Mouse (Mus musculus) stomach, embryonic 16.5 days (tissue): Measurements from ENCODE around the gene Lyrm7. TPM values are rescaled to one million over a fixed set of nuclear protein-coding genes. Genes with fewer than 3 reads are reported as not detected.

Source experiments
- ATAC-seq: fragments of 200-750 bp; cut with Nextera tagmentation; 2 replicates; pipeline ENCODE4 v1.8.0; 2017; ENCODE audit warnings: moderate number of reproducible peaks, moderate TSS enrichment; ENCODE audit not compliant: insufficient read depth, low FRiP score
- H3K27ac ChIP-seq: fragments of 300-500 bp; sonication (generic); 2 replicates; pipeline ENCODE4 v1.5.1; 2014; ENCODE audit warnings: low read length
- H3K27me3 ChIP-seq: fragments of 300-500 bp; sonication (generic); 2 replicates; pipeline ENCODE4 v1.6.1; 2014; ENCODE audit warnings: low read length, control low read depth, mixed read lengths; ENCODE audit not compliant: control insufficient read depth, insufficient read depth
- H3K36me3 ChIP-seq: fragments of 300-500 bp; sonication (generic); 2 replicates; pipeline ENCODE4 v1.6.1; 2014; ENCODE audit warnings: low read length; ENCODE audit not compliant: control insufficient read depth, insufficient read depth
- H3K4me1 ChIP-seq: fragments of 300-500 bp; sonication (generic); 2 replicates; pipeline ENCODE4 v1.6.1; 2014; ENCODE audit warnings: low read length, control low read depth, mixed read lengths; ENCODE audit not compliant: control insufficient read depth, insufficient read depth
- H3K4me2 ChIP-seq: fragments of 300-500 bp; sonication (generic); 2 replicates; pipeline ENCODE4 v1.6.1; 2014; ENCODE audit warnings: low read depth, low read length, mixed read lengths
- H3K4me3 ChIP-seq: fragments of 300-500 bp; sonication (generic); replicated peaks from 2 replicates; pipeline ENCODE4 v1.5.1; 2014; ENCODE audit warnings: mild to moderate bottlenecking, low read length
- H3K9ac ChIP-seq: fragments of 300-500 bp; sonication (generic); 2 replicates; pipeline ENCODE4 v1.6.1; 2014; ENCODE audit warnings: low read length
- H3K9me3 ChIP-seq: fragments of 300-500 bp; sonication (generic); replicated peaks from 2 replicates; pipeline ENCODE4 v1.6.1; 2016; ENCODE audit warnings: low read length, control low read depth; ENCODE audit not compliant: control insufficient read depth
- WGBS: fragments of 180-500 bp; shearing (Covaris S2); extraction: QIAGEN DNeasy Blood & Tissue Kit; methylation state at CpG from one replicate; pipeline ENCODE4 v1.1.7; 2014; 5-methylcytosine and 5-hydroxymethylcytosine counted together
- polyA plus RNA-seq: library from polyadenylated mRNA; unstranded; fragments of >200 nt; fragmentation: Nextera tagmentation; extraction: Ambion mirVana; gene quantifications from 2 replicates; pipeline ENCODE4 v1.2.1, GENCODE M21; 2015

Lyrm7 gene
- 10.5 and 10.6 TPM in 2 replicates for polyA plus RNA-seq

GRCm38 (mm10) chr11:54860256-54861038, at the start of gene Lyrm7:
Gene Lyrm7, minus strand, starts transcription at chr11:54860916.
- under 1% methylated on average over 42 of the region's 42 CpGs for WGBS
- H3K9me3 ChIP-seq: no peaks in the 10 kb centered on the region
- H3K4me3 ChIP-seq: peak within 1 kb of the TSS; percentile 84
- H3K27ac ChIP-seq: peak within 1 kb of the TSS; percentile 91
- peak within 1 kb of the TSS; percentile 67 for H3K4me2 ChIP-seq
- peaks cover 4% of the 10 kb centered on the region; the same call in 1 of the 2 replicates for H3K4me1 ChIP-seq
- no peaks in the 10 kb centered on the region for H3K27me3 ChIP-seq
- H3K9ac ChIP-seq: peak within 1 kb of the TSS; percentile 77
- peak; percentile 98 for ATAC-seq
- H3K36me3 ChIP-seq: no peaks in the 10 kb centered on the region

- Histone ChIP-seq H3K27me3 (no peaks in the 10 kb centered on the region), H3K27ac (no peak overlapping the region), H3K9ac (no peak overlapping the region), H3K4me3 (no peak overlapping the region), H3K36me3 (peaks cover 17% of the 10 kb centered on the region), H3K4me2 (no peak overlapping the region), H3K9me3 (no peaks in the 10 kb centered on the region), H3K4me1 (no peaks in the 10 kb centered on the region)
- WGBS: 86% methylated on average over 12 of the region's 12 CpGs
- ATAC-seq: no peak
These were observed 49.5 kb upstream of the Lyrm7 start for GRCm38 (mm10) chr11:54910081-54910665.

GRCm38 (mm10) chr11:54909273-54909672, 48.6 kb upstream of the Lyrm7 start:
- Histone ChIP-seq H3K9me3 (no peaks in the 10 kb centered on the region), H3K4me2 (no peak overlapping the region), H3K4me1 (peaks cover under 1% of the 10 kb centered on the region; the same call in 1 of the 2 replicates), H3K36me3 (peaks cover 12% of the 10 kb centered on the region), H3K9ac (no peak overlapping the region), H3K27ac (no peak overlapping the region), H3K27me3 (no peaks in the 10 kb centered on the region), H3K4me3 (no peak overlapping the region)
- 93% methylated on average over 11 of the region's 11 CpGs for WGBS
- no peak for ATAC-seq

GRCm38 (mm10) chr11:54907259-54907658, 46.5 kb upstream of the Lyrm7 start:
- Histone ChIP-seq H3K9me3 (no peaks in the 10 kb centered on the region), H3K9ac (no peak overlapping the region), H3K4me3 (no peak overlapping the region), H3K27ac (no peak overlapping the region), H3K4me2 (no peak overlapping the region), H3K36me3 (peaks cover 4% of the 10 kb centered on the region; the same call in 1 of the 2 replicates), H3K4me1 (peaks cover 15% of the 10 kb centered on the region; the same call in 1 of the 2 replicates), H3K27me3 (no peaks in the 10 kb centered on the region)
- 87% methylated on average over 5 of the region's 5 CpGs for WGBS
- ATAC-seq: no peak

- H3K4me1 ChIP-seq: peaks cover 15% of the 10 kb centered on the region; the same call in 1 of the 2 replicates
- 67% methylated on average over 4 of the region's 4 CpGs for WGBS
- no peaks in the 10 kb centered on the region for H3K27me3 ChIP-seq
- H3K36me3 ChIP-seq: peaks cover 4% of the 10 kb centered on the region; the same call in 1 of the 2 replicates
- no peak overlapping the region for H3K9ac ChIP-seq
- no peak overlapping the region for H3K4me3 ChIP-seq
- no peak overlapping the region for H3K4me2 ChIP-seq
- no peak overlapping the region for H3K27ac ChIP-seq
- H3K9me3 ChIP-seq: no peaks in the 10 kb centered on the region
- no peak for ATAC-seq
These were observed 45.8 kb upstream of the Lyrm7 start for GRCm38 (mm10) chr11:54906466-54906865.

- H3K4me3 ChIP-seq: no peak overlapping the region
- H3K36me3 ChIP-seq: 0 out of 2 replicates have a peak, but pooled peaks cover under 1% of the 10 kb centered on the region
- peaks cover 15% of the 10 kb centered on the region; the same call in 1 of the 2 replicates for H3K4me1 ChIP-seq
- no peaks in the 10 kb centered on the region for H3K9me3 ChIP-seq
- H3K27ac ChIP-seq: no peak overlapping the region
- ATAC-seq: no peak
- H3K4me2 ChIP-seq: no peak overlapping the region
- 45% methylated on average over 4 of the region's 4 CpGs for WGBS
- no peaks in the 10 kb centered on the region for H3K27me3 ChIP-seq
- H3K9ac ChIP-seq: no peak overlapping the region
These were observed 45.2 kb upstream of the Lyrm7 start for GRCm38 (mm10) chr11:54905931-54906330.

GRCm38 (mm10) chr11:54905086-54905485, 44.4 kb upstream of the Lyrm7 start:
- H3K9me3 ChIP-seq: no peaks in the 10 kb centered on the region
- no peak overlapping the region for H3K4me3 ChIP-seq
- no peaks in the 10 kb centered on the region for H3K36me3 ChIP-seq
- WGBS: 81% methylated on average over 3 of the region's 3 CpGs
- H3K27me3 ChIP-seq: no peaks in the 10 kb centered on the region
- no peak for ATAC-seq
- no peak overlapping the region for H3K9ac ChIP-seq
- peaks cover 15% of the 10 kb centered on the region; the same call in 1 of the 2 replicates for H3K4me1 ChIP-seq
- H3K27ac ChIP-seq: no peak overlapping the region
- H3K4me2 ChIP-seq: no peak overlapping the region

- Histone ChIP-seq H3K4me2 (peak overlapping the region; percentile 87), H3K27me3 (no peaks in the 10 kb centered on the region), H3K4me1 (peaks cover 15% of the 10 kb centered on the region; the same call in 1 of the 2 replicates), H3K9ac (peak overlapping the region; percentile 75), H3K9me3 (no peaks in the 10 kb centered on the region), H3K4me3 (peak overlapping the region; percentile 57; the same call in 1 of the 2 replicates), H3K36me3 (no peaks in the 10 kb centered on the region), H3K27ac (peak overlapping the region; percentile 66; the same call in 1 of the 2 replicates)
- WGBS: 36% methylated on average over 4 of the region's 4 CpGs
- peak; percentile 73; the same call in 1 of the 2 replicates for ATAC-seq
These were observed 43.4 kb upstream of the Lyrm7 start for GRCm38 (mm10) chr11:54903940-54904706.
